Mouse (Mus musculus): Measurements from ENCODE around the gene Hfe2. TPM values are rescaled to one million over a fixed set of nuclear protein-coding genes. Genes with fewer than 3 reads are reported as not detected.
A peak's percentile ranks its signal among the peaks of the same experiment; 100 is the strongest.
"Not testable (repeated sequence)": the region's sequence is repeated elsewhere in the genome, so short reads cannot be mapped to it uniquely, and the experiment has no call there.

The Hfe2 gene
- polyA plus RNA-seq, 1 experiment from 2014 or later = 7.9 TPM

DNA sequence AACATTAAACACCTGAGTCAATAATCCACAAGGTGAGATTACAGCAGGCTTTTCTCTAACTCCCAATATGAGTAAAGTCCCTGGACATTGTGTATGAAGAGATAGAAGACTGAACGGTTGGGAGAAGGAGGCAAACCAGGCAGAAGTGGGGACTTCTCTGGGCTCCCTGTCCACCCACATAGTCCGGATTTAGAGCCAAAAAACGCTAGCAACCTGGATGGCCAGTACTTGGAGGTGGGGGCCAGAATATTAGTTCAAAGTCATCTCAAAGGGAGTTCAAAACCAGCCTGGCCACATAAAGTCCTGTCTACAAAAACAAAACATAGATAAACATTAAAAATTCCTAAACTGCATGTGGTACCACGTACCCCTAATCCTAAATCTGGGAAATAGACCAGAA is 21.0 kb upstream of the Hfe2 start:
- H3K9ac ChIP-seq = no peak overlapping the region
- 65% methylated on average over 4 of the region's 4 CpGs for WGBS

DNA sequence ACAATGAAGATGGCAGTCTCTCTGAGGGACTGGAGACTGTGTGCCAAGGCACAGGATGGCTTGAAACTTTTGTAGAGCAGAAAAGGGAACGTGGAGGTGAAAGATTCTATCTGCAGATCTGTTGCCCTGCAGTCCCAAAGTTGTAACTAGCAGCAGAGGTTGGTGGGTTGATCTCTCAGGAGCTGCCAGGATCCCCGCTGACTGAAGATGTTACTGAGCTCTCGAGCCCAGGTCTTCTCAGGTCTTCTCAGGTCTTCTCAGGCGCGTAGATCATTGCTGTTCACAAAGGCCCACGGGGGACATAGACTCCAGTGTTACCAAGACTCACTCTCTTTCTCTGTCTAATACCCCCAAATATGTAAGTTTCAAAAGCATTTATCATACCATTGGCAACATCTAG is 20.0 kb upstream of the Hfe2 start:
- Histone ChIP-seq H3K9me3 (replicated peaks) (no peaks in the 10 kb centered on the region), H3K9ac (no peak overlapping the region), H3K4me3 (no peak overlapping the region), H3K4me1 (replicated peaks) (no peaks in the 10 kb centered on the region), H3K36me3 (no peaks in the 10 kb centered on the region), H3K27me3 (replicated peaks) (no peaks in the 10 kb centered on the region), H3K4me2 (no peak overlapping the region), H3K27ac (ENCODE audit: poor library complexity, severe bottlenecking) (no peak overlapping the region)
- WGBS = 82% methylated on average over 6 of the region's 6 CpGs
- ATAC-seq (ENCODE audit: insufficient number of reproducible peaks, low FRiP score) = no peak

More for the DNA sequence above, 21.0 kb upstream of the Hfe2 start:
- no peak overlapping the region for H3K27ac ChIP-seq (ENCODE audit: poor library complexity, severe bottlenecking)
- H3K36me3 ChIP-seq = no peaks in the 10 kb centered on the region
- H3K4me3 ChIP-seq = no peak overlapping the region
- H3K4me2 ChIP-seq = no peak overlapping the region
- ATAC-seq (ENCODE audit: insufficient number of reproducible peaks, low FRiP score) = no peak
- no peaks in the 10 kb centered on the region for H3K27me3 ChIP-seq (replicated peaks)
- no peaks in the 10 kb centered on the region for H3K9me3 ChIP-seq (replicated peaks)
- no peaks in the 10 kb centered on the region for H3K4me1 ChIP-seq (replicated peaks)

GRCm38 (mm10) chr3:96506396-96507047 is 18.4 kb upstream of the Hfe2 start:
- Histone ChIP-seq H3K36me3 (no peaks in the 10 kb centered on the region), H3K4me1 (replicated peaks) (no peaks in the 10 kb centered on the region), H3K27me3 (replicated peaks) (no peaks in the 10 kb centered on the region), H3K9ac (no peak overlapping the region), H3K9me3 (replicated peaks) (no peaks in the 10 kb centered on the region), H3K27ac (ENCODE audit: poor library complexity, severe bottlenecking) (no peak overlapping the region), H3K4me3 (no peak overlapping the region), H3K4me2 (no peak overlapping the region)
- 81% methylated on average over 9 of the region's 9 CpGs for WGBS
- no peak for ATAC-seq (ENCODE audit: insufficient number of reproducible peaks, low FRiP score)

- not testable (repeated sequence) for H3K4me1 ChIP-seq (replicated peaks); H3K27me3 ChIP-seq (replicated peaks); H3K36me3 ChIP-seq; H3K4me3 ChIP-seq; H3K9me3 ChIP-seq (replicated peaks); ATAC-seq (ENCODE audit: insufficient number of reproducible peaks, low FRiP score); H3K9ac ChIP-seq; H3K4me2 ChIP-seq; H3K27ac ChIP-seq (ENCODE audit: poor library complexity, severe bottlenecking)
- 89% methylated on average over 8 of the region's 9 CpGs for WGBS
These were observed 17.0 kb upstream of the Hfe2 start for GRCm38 (mm10) chr3:96507966-96508365.

DNA sequence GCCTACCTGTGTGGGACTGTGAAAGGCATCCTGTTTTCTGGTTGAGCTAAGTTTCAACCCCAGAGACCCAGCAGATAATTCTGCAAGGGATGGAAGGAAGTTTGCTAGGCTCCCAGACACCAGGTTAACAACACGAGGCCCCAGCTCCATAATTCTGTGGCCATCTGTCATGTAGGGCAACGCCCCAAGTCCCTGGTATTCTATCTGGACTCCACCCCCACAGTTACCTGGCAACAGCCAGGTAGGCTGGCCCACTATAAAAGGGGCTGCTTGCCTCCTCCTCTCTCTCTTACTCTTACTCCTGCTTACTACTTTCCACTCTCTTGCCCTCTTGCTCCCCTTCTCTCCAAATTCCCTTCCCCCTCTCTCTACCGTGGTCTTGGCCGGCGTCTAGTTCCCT is 4.8 kb upstream of the Hfe2 start:
- Histone ChIP-seq H3K27ac (ENCODE audit: poor library complexity, severe bottlenecking) (no peak overlapping the region), H3K36me3 (no peaks in the 10 kb centered on the region), H3K9ac (no peak overlapping the region), H3K4me2 (no peak overlapping the region), H3K27me3 (replicated peaks) (no peaks in the 10 kb centered on the region), H3K4me3 (no peak overlapping the region), H3K9me3 (replicated peaks) (no peaks in the 10 kb centered on the region), H3K4me1 (replicated peaks) (peaks cover 14% of the 10 kb centered on the region)
- no peak for ATAC-seq (ENCODE audit: insufficient number of reproducible peaks, low FRiP score)
- WGBS = 50% methylated on average over 5 of the region's 5 CpGs

- H3K4me3 ChIP-seq = no peak overlapping the region
- no peaks in the 10 kb centered on the region for H3K9me3 ChIP-seq (replicated peaks)
- no peak overlapping the region for H3K9ac ChIP-seq
- peaks cover 14% of the 10 kb centered on the region for H3K27me3 ChIP-seq (replicated peaks)
- H3K4me1 ChIP-seq (replicated peaks) = peaks cover 32% of the 10 kb centered on the region
- no peak for ATAC-seq (ENCODE audit: insufficient number of reproducible peaks, low FRiP score)
- WGBS = 62% methylated on average over 4 of the region's 4 CpGs
- H3K4me2 ChIP-seq = no peak overlapping the region
- H3K27ac ChIP-seq (ENCODE audit: poor library complexity, severe bottlenecking) = no peak overlapping the region
- H3K36me3 ChIP-seq = no peaks in the 10 kb centered on the region
These were observed 2.8 kb upstream of the Hfe2 start for GRCm38 (mm10) chr3:96522149-96522548.

- H3K9me3 ChIP-seq (replicated peaks) = no peaks in the 10 kb centered on the region
- 55% methylated on average over 12 of the region's 12 CpGs for WGBS
- peaks cover 33% of the 10 kb centered on the region for H3K27me3 ChIP-seq (replicated peaks)
- no peaks in the 10 kb centered on the region for H3K36me3 ChIP-seq
- H3K27ac ChIP-seq (ENCODE audit: poor library complexity, severe bottlenecking) = no peak overlapping the region
- no peak for ATAC-seq (ENCODE audit: insufficient number of reproducible peaks, low FRiP score)
- no peak overlapping the region for H3K9ac ChIP-seq
- H3K4me3 ChIP-seq = no peak overlapping the region
- H3K4me1 ChIP-seq (replicated peaks) = peaks cover 43% of the 10 kb centered on the region
- peak overlapping the region; percentile 44 for H3K4me2 ChIP-seq
These were observed 753 bp upstream of the Hfe2 start for GRCm38 (mm10) chr3:96524028-96524810.

DNA sequence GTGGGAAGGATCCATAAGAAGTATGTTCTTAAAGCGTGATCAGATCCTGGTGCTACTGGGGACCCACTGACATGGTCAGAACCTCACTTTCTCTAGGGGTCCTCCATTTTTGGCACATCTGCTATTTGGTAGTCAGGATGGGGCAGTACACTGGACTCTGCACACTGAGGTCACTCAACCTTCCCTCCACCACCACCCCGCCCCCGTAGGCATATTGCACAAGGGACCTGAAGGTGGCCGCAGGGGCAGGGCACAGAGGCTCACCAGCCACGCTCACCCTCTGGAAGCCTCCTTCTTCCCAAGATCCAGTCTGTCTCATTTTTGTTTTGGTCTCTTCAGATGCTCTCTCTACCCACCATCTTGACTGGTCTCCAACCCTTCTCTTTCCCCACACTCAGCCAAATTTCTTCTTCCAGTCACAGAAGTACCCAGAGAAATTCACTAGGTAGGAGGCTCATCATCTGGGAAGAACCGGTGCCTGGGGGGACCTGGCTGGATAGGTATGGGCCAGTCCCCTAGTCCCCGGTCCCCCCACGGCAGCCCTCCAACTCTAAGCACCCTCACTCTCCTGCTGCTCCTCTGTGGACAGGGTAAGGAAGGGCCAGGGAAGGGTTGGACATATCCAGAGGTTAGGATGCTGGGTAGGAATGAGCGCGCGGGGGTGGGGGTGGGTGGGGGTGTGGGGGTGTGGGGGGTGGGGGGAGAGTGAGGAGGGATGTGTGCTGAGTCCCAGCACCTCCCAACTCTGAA is 1.2 kb downstream of the Hfe2 start:
- Histone ChIP-seq H3K4me2 (peak overlapping the region; percentile 91), H3K4me1 (replicated peaks) (peaks cover 39% of the 10 kb centered on the region), H3K36me3 (no peaks in the 10 kb centered on the region), H3K4me3 (peak overlapping the region; percentile 52), H3K9me3 (replicated peaks) (no peaks in the 10 kb centered on the region), H3K9ac (0 out of 2 replicates have a peak overlapping the region, but pooled peaks have one; percentile 70), H3K27me3 (replicated peaks) (peaks cover 36% of the 10 kb centered on the region), H3K27ac (ENCODE audit: poor library complexity, severe bottlenecking) (no peak overlapping the region)
- WGBS = 71% methylated on average over 11 of the region's 11 CpGs
- ATAC-seq (ENCODE audit: insufficient number of reproducible peaks, low FRiP score) = no peak

GRCm38 (mm10) chr3:96526864-96527542 is 2.0 kb downstream of the Hfe2 start:
- Histone ChIP-seq H3K4me2 (peak overlapping the region; percentile 91), H3K9ac (peak overlapping the region; percentile 70), H3K27me3 (replicated peaks) (peaks cover 41% of the 10 kb centered on the region), H3K27ac (ENCODE audit: poor library complexity, severe bottlenecking) (no peak overlapping the region), H3K4me1 (replicated peaks) (peaks cover 39% of the 10 kb centered on the region), H3K9me3 (replicated peaks) (no peaks in the 10 kb centered on the region), H3K36me3 (no peaks in the 10 kb centered on the region), H3K4me3 (peak overlapping the region; percentile 52)
- 0 out of 2 replicates have a peak, but pooled peaks have one; percentile 57 for ATAC-seq (ENCODE audit: insufficient number of reproducible peaks, low FRiP score)
- 6% methylated on average over 44 of the region's 44 CpGs for WGBS

DNA sequence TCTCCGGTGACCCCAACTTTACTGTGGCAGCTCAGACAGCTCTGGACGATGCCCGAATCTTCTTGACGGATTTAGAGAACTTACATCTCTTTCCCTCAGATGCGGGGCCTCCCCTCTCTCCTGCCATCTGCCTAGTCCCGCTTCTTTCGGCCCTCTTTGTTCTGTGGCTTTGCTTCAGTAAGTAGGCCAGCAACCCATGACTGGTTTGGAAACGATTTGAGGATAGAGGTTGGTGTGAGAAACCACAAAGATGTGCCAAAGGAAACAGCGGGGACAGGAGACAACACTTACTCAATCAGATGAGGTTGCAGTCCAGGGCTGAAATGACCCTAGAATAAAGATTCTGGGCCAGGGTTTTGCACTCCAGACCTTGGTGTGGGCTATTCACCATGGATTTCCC is 3.5 kb downstream of the Hfe2 start:
- peaks cover 41% of the 10 kb centered on the region for H3K27me3 ChIP-seq (replicated peaks)
- no peak overlapping the region for H3K4me2 ChIP-seq
- no peak overlapping the region for H3K4me3 ChIP-seq
- no peaks in the 10 kb centered on the region for H3K36me3 ChIP-seq
- no peak overlapping the region for H3K9ac ChIP-seq
- 57% methylated on average over 9 of the region's 9 CpGs for WGBS
- peaks cover 39% of the 10 kb centered on the region for H3K4me1 ChIP-seq (replicated peaks)
- no peak for ATAC-seq (ENCODE audit: insufficient number of reproducible peaks, low FRiP score)
- no peaks in the 10 kb centered on the region for H3K9me3 ChIP-seq (replicated peaks)
- no peak overlapping the region for H3K27ac ChIP-seq (ENCODE audit: poor library complexity, severe bottlenecking)

DNA sequence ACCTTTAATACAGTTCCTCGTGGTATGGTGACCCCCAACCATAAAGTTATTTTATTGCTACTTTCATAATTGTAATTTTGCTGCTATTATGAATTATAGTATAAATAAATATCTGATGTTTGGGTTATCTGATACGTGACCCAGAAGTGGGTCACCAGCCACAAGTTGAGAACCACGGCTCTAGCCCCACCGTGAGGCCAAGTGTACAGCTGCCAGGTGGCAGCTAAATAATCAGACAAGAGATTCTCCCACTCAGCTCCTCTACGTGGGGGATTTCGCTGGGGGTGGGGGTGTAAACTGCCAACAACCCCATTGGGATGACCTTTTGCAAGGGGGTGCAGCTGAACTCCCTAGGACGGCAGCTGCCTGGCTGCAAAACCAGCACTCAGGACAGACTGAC is 7.1 kb downstream of the Hfe2 start:
- no peak overlapping the region for H3K4me3 ChIP-seq
- 49% methylated on average over 7 of the region's 7 CpGs for WGBS
- H3K27ac ChIP-seq (ENCODE audit: poor library complexity, severe bottlenecking) = no peak overlapping the region
- H3K4me1 ChIP-seq (replicated peaks) = peaks cover 13% of the 10 kb centered on the region
- no peaks in the 10 kb centered on the region for H3K9me3 ChIP-seq (replicated peaks)
- no peak overlapping the region for H3K9ac ChIP-seq
- no peak overlapping the region for H3K4me2 ChIP-seq
- H3K36me3 ChIP-seq = no peaks in the 10 kb centered on the region
- H3K27me3 ChIP-seq (replicated peaks) = peaks cover 28% of the 10 kb centered on the region
- no peak for ATAC-seq (ENCODE audit: insufficient number of reproducible peaks, low FRiP score)

Data from heart, embryonic 12.5 days (tissue).